Mouse (Mus musculus) embryonic facial prominence, embryonic 12.5 days (tissue): ENCODE measurements at regions not wholly inside any gene's neighbourhood (a gene's known extent, or its start where the extent isn't known, plus 50 kb on each side); places are given as distances from the start of the nearest gene placed in this dataset.
"Not testable (repeated sequence)": the region's sequence is repeated elsewhere in the genome, so short reads cannot be mapped to it uniquely, and the experiment has no call there.

Experiments
- ATAC-seq: fragments of 200-750 bp; cut with Nextera tagmentation; 2 replicates; pipeline ENCODE4 v1.8.0; 2017; ENCODE audit not compliant: insufficient number of reproducible peaks, insufficient read depth, low FRiP score, low TSS enrichment
- H3K27ac ChIP-seq: fragments of 300-500 bp; sonication (generic); 2 replicates; pipeline ENCODE4 v1.5.1; 2016; ENCODE audit warnings: mild to moderate bottlenecking
- H3K27me3 ChIP-seq: fragments of 300-500 bp; sonication (generic); 2 replicates; pipeline ENCODE4 v1.6.1; 2016; ENCODE audit warnings: mild to moderate bottlenecking, moderate library complexity
- H3K36me3 ChIP-seq: fragments of 300-500 bp; sonication (generic); 2 replicates; pipeline ENCODE4 v1.6.1; 2016; ENCODE audit warnings: mild to moderate bottlenecking
- H3K4me1 ChIP-seq: fragments of 300-500 bp; sonication (generic); 2 replicates; pipeline ENCODE4 v1.6.1; 2016
- H3K4me2 ChIP-seq: fragments of 300-500 bp; sonication (generic); replicated peaks from 2 replicates; pipeline ENCODE4 v1.6.1; 2016; ENCODE audit warnings: mild to moderate bottlenecking, moderate library complexity
- H3K4me3 ChIP-seq: fragments of 300-500 bp; sonication (generic); 2 replicates; pipeline ENCODE4 v1.5.1; 2016; ENCODE audit warnings: mild to moderate bottlenecking
- H3K9ac ChIP-seq: fragments of 300-500 bp; sonication (generic); 2 replicates; pipeline ENCODE4 v1.6.1; 2016; ENCODE audit warnings: mild to moderate bottlenecking, moderate library complexity
- H3K9me3 ChIP-seq: fragments of 300-500 bp; sonication (generic); 2 replicates; pipeline ENCODE4 v1.6.1; 2016; ENCODE audit warnings: mild to moderate bottlenecking, moderate library complexity
- WGBS: fragments of 180-500 bp; shearing (Covaris S2); methylation state at CpG from one replicate; pipeline ENCODE4 v1.1.7; 2016; 5-methylcytosine and 5-hydroxymethylcytosine counted together

DNA sequence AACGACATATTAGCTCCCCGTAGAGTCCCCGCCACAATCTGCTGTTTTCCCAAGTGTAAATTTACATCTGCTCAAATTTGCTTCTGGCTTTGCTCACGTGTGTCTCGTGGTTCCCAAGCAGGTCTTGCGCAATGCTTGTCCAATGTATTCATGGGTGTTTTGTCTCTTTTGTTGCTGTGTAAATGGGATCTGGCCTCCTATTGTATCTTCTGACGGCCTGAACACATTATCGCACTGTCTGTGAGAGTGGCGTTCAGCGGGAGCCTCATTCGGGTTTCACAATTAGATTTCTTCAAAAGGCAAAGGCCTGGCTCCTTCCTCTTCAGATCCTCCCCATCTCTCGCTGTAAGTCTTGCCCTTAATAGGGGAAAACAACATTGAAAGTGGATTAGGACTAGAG is 274.5 kb downstream of the Fam19a5 start:
- Histone ChIP-seq H3K9ac (no peak overlapping the region), H3K27ac (no peak overlapping the region), H3K4me2 (no peak overlapping the region), H3K4me3 (no peak overlapping the region), H3K36me3 (no peaks in the 10 kb centered on the region), H3K9me3 (no peaks in the 10 kb centered on the region), H3K27me3 (no peaks in the 10 kb centered on the region), H3K4me1 (no peaks in the 10 kb centered on the region)
- 79% methylated on average over 12 of the region's 12 CpGs for WGBS
- ATAC-seq: no peak

DNA sequence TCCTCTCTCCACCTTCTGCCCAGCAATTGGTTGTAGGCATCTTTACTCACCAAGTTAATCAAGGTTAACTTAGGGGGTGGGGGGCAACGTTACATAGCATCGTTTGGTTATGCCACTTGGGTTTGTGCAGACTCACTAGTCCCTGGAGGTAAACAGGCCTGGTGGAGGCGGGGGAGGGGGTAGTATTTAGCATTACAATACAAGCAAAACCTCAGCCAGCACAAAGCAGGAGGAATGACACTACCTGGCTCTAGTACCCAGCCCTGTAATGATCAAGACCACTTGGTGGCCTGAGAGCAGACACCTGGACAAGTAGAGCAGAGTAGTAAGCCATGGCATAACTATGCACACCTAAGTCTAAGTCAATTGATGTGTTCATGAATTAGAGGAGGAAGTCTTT is 298.0 kb downstream of the Fam19a5 start:
- no peak for ATAC-seq
- H3K9ac ChIP-seq: no peak overlapping the region
- 60% methylated on average over 3 of the region's 3 CpGs for WGBS
- no peak overlapping the region for H3K27ac ChIP-seq
- no peaks in the 10 kb centered on the region for H3K36me3 ChIP-seq
- no peaks in the 10 kb centered on the region for H3K27me3 ChIP-seq
- no peaks in the 10 kb centered on the region for H3K4me1 ChIP-seq
- no peak overlapping the region for H3K4me2 ChIP-seq
- H3K9me3 ChIP-seq: no peaks in the 10 kb centered on the region
- H3K4me3 ChIP-seq: no peak overlapping the region

DNA sequence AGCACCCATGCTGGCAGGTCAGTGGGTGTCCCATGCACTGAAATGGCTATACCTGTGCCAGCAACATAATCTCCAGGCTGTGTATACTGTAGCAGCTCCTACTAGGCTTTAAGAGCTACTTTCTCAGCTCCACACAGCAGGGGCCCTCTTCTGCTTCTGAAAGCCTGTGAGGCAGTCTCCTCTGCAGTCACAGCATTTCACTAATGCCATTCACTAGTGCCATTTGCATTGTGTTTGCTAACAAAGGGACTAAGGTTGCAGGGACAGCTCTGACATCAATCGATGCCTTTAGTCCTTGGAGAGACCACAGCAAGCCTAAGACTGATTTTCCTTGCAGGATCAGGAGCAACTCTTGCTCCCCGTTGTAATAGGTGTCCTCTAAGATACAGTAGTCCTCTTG is 315.0 kb downstream of the Fam19a5 start:
- WGBS: 12% methylated on average over 2 of the region's 2 CpGs
- H3K4me2 ChIP-seq: no peak overlapping the region
- H3K36me3 ChIP-seq: no peaks in the 10 kb centered on the region
- no peak for ATAC-seq
- no peaks in the 10 kb centered on the region for H3K9me3 ChIP-seq
- H3K27ac ChIP-seq: no peak overlapping the region
- no peaks in the 10 kb centered on the region for H3K4me1 ChIP-seq
- no peak overlapping the region for H3K4me3 ChIP-seq
- no peak overlapping the region for H3K9ac ChIP-seq
- H3K27me3 ChIP-seq: no peaks in the 10 kb centered on the region

DNA sequence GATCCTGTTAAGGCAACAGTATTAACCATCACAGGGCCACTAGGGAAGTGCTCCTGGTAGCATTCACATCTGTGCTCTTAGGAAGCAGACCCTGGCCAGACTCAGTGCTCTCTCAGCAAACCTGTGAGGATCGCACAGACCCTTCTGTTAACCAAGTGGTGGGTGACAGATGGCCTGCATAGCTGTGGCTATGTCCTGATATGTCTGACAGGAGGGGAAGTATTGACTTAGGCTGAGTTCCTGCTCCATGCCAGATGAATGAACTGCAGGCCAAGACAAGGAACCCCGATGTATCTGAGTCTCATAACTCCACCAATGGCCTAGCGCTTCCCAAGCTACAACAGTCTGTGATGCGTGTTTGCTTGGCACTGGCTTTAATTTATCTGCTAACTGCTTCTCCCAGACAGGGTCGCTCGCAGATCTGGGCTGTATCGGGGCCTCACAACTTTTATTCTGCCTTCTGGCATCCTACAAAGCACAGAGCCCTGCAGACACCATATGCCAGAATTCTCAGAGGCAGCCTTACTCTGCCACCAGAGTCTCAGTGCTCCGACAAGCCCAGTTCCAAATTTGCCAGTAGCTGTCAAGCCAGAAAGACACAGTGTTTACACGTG is 332.3 kb downstream of the Fam19a5 start:
- H3K4me1 ChIP-seq: no peaks in the 10 kb centered on the region
- H3K9ac ChIP-seq: no peak overlapping the region
- H3K4me3 ChIP-seq: no peak overlapping the region
- ATAC-seq: no peak
- no peaks in the 10 kb centered on the region for H3K27me3 ChIP-seq
- H3K4me2 ChIP-seq: no peak overlapping the region
- no peaks in the 10 kb centered on the region for H3K9me3 ChIP-seq
- H3K27ac ChIP-seq: no peak overlapping the region
- H3K36me3 ChIP-seq: no peaks in the 10 kb centered on the region
- WGBS: 77% methylated on average over 9 of the region's 9 CpGs

DNA sequence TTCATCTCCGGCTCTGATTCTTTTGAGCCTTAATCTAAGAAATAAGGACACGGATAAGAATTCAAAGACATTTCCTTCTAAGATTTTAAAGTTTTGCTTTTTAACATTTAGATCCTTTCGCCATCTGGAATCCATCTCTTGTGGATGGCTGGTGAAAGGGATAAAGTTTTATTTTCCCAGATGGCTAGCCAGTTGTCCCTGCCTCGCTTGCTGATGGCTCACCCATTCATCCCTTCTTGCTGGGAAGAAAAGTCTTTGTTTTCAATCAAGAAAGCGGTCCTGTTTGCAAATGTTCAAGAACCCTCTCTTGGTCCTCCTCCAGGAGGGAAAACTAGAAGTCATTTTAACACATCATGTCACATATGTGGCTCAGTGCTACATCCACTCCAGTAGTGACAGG is 346.8 kb downstream of the Fam19a5 start:
- H3K9me3 ChIP-seq: no peaks in the 10 kb centered on the region
- H3K27me3 ChIP-seq: no peaks in the 10 kb centered on the region
- ATAC-seq: no peak
- H3K27ac ChIP-seq: no peak overlapping the region
- H3K4me2 ChIP-seq: no peak overlapping the region
- H3K4me1 ChIP-seq: no peaks in the 10 kb centered on the region
- H3K4me3 ChIP-seq: no peak overlapping the region
- 69% methylated on average over 5 of the region's 5 CpGs for WGBS
- H3K9ac ChIP-seq: no peak overlapping the region
- H3K36me3 ChIP-seq: no peaks in the 10 kb centered on the region

DNA sequence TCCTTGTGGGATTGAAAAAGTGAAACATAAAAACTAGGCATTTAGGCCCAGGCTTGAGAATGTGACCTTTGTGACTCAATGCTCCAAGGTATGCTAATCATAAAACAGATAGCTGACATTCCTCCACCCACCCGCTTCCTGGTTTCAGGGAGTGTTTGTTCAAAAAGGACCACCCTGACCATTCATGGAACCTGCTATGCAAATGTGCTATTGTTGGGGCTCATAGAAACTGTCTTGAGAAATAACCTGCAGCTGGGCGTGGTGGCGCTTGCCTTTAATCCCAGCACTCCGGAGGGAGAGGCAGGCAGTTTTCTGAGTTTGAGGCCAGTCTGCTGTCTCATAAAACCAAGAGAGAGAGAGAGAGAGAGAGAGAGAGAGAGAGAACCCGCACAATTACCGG is 350.8 kb downstream of the Fam19a5 start:
- ATAC-seq, H3K27ac ChIP-seq, H3K9me3 ChIP-seq, H3K4me3 ChIP-seq, H3K27me3 ChIP-seq, H3K4me1 ChIP-seq, H3K9ac ChIP-seq, H3K36me3 ChIP-seq, H3K4me2 ChIP-seq: not testable (repeated sequence)
- WGBS: 91% methylated on average over 6 of the region's 6 CpGs

DNA sequence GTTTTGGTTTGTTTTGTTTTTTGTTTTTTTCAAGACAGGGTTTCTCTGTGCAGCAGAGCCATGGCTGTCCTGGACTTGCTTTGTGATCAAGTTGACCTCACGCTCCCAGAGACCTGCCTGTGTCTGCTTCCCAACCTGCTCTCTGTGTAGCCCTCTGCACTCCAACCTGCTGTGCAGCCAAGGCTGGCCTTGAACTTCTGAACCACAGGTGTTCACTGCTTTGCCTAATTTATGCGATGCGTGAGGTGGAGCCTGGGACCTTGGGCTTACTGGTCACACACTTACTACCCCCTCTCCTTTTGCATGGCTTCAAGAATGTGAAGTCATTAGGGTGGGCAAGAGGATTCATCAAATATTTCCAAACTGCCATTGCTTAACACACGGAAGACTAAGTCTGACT is 354.6 kb downstream of the Fam19a5 start:
- Histone ChIP-seq H3K4me2 (no peak overlapping the region), H3K27ac (no peak overlapping the region), H3K27me3 (no peaks in the 10 kb centered on the region), H3K4me3 (no peak overlapping the region), H3K9me3 (no peaks in the 10 kb centered on the region), H3K4me1 (no peaks in the 10 kb centered on the region), H3K9ac (no peak overlapping the region), H3K36me3 (no peaks in the 10 kb centered on the region)
- no peak for ATAC-seq
- WGBS: 80% methylated on average over 4 of the region's 4 CpGs

DNA sequence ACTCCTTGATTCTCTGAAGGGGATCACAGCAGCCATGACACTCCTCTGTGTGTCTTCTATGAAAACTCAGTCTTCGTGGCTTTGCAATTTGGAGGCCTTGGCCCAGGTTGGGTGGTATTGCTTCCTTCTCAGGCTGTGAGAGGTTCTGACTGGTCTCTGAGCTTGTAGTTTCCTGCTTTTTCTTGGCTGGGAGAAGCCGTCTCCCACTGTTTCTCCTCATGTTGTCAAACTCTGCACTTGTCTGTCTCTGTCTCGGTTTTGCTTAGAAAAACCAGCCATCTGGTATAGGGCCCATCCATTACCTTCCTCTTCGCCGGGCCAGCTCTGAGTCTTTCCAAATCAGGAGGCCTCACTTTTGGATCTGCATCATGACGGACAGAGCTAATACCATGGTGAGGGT is 360.3 kb downstream of the Fam19a5 start:
- H3K4me3 ChIP-seq: no peak overlapping the region
- ATAC-seq: no peak
- H3K27me3 ChIP-seq: no peaks in the 10 kb centered on the region
- WGBS: 88% methylated on average over 6 of the region's 6 CpGs
- no peaks in the 10 kb centered on the region for H3K36me3 ChIP-seq
- H3K9me3 ChIP-seq: no peaks in the 10 kb centered on the region
- H3K27ac ChIP-seq: no peak overlapping the region
- H3K9ac ChIP-seq: no peak overlapping the region
- no peaks in the 10 kb centered on the region for H3K4me1 ChIP-seq
- no peak overlapping the region for H3K4me2 ChIP-seq

DNA sequence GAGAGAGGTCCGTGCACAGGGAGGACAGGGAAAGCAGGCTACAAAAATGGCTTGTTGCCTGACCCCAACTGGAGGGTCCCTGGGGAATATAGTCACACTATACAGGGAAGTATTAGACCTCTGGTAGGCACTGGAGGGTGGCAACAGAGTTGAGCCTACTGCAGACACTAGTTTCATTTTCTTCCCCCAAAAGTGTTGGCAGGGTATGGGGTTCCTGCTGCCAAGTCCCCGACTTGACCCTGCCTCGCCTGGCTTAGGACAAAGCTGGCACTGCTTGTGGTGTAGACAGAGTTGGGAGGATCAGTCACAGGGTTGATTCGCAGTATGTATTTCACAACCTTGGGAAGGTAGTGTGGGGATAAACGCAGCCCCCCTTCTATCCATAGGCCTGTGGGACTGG is 362.2 kb downstream of the Fam19a5 start:
- WGBS: 84% methylated on average over 5 of the region's 5 CpGs
- no peaks in the 10 kb centered on the region for H3K27me3 ChIP-seq
- no peaks in the 10 kb centered on the region for H3K36me3 ChIP-seq
- ATAC-seq: no peak
- H3K9ac ChIP-seq: no peak overlapping the region
- H3K4me1 ChIP-seq: no peaks in the 10 kb centered on the region
- no peak overlapping the region for H3K4me3 ChIP-seq
- no peak overlapping the region for H3K4me2 ChIP-seq
- H3K9me3 ChIP-seq: no peaks in the 10 kb centered on the region
- H3K27ac ChIP-seq: no peak overlapping the region

DNA sequence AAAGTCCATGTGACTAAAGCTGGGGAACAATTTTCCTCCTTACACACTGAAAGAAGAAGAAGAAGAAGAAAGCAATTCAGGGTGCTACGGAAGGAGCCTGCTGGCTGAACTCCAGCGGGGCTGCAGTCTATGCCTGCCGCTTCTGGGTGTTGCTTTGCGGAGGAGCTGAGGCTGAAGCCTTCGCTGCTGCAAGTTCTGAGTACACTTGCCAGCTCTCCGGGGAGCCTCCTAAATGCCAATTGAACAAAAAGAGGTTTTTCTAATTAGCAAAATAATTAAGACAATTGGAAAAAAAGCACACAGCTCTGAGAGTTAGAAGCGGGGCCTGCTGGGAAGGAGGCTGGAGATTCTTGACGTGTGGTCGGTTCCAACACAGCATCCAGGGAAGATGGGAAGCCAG is 378.0 kb downstream of the Fam19a5 start:
- Histone ChIP-seq H3K9me3 (no peaks in the 10 kb centered on the region), H3K36me3 (no peaks in the 10 kb centered on the region), H3K4me1 (no peaks in the 10 kb centered on the region), H3K27ac (no peak overlapping the region), H3K27me3 (no peaks in the 10 kb centered on the region), H3K4me2 (no peak overlapping the region), H3K9ac (no peak overlapping the region), H3K4me3 (no peak overlapping the region)
- 63% methylated on average over 9 of the region's 9 CpGs for WGBS
- no peak for ATAC-seq

DNA sequence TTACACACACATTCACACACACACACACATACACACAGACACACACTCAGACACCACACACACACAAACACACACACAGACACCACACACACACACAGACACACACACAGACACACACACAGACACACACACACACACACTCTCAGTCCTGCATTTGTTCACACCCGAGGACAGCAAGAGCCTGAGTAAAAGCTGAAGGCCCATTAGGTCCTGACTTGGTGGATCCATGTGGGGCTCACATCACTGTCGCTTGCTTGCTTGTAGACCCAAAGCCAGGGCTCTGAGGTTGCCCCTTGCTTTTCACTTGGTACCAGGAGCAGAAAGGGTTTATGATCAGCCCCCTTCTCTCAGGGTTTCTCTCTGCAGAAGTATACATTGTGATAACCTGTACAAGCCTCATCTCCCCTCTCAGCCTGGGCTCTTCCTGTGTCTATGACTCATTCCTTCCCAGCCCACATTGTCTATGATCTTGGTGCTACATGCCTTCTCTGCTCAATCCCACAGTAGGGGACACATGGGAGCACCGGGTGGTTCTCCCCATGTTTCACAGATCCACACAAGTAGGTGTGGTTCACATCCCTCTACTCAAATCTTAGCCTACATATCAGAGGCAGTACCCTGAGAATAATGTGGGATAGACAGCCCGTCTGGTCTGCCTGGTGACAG is 378.8 kb downstream of the Fam19a5 start:
- Histone ChIP-seq H3K27ac (no peak overlapping the region), H3K4me1 (no peaks in the 10 kb centered on the region), H3K4me3 (no peak overlapping the region), H3K36me3 (no peaks in the 10 kb centered on the region), H3K27me3 (no peaks in the 10 kb centered on the region), H3K4me2 (no peak overlapping the region), H3K9ac (no peak overlapping the region), H3K9me3 (no peaks in the 10 kb centered on the region)
- WGBS: 79% methylated on average over 4 of the region's 4 CpGs
- no peak for ATAC-seq

DNA sequence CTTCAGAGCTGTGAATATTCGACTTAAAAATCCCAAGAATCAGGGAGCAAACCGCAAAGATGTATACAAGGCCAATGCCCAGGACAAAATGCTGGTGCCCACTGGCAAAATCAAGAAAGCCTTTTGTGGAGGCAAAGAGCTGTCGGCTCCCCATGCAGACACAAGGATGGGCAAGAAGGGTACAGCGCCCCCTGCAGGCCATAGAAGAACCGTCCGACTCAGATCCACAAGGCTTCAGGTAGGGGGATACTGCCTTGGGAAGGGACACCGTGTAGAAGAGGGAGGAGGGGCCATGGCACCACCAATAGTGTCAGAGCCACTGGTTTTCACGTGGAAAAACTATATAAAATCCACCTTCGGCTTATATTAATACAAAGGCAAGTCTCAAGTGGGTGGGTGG is 379.8 kb downstream of the Fam19a5 start:
- no peak overlapping the region for H3K4me2 ChIP-seq
- no peak overlapping the region for H3K27ac ChIP-seq
- no peaks in the 10 kb centered on the region for H3K4me1 ChIP-seq
- H3K9ac ChIP-seq: no peak overlapping the region
- no peaks in the 10 kb centered on the region for H3K27me3 ChIP-seq
- H3K36me3 ChIP-seq: no peaks in the 10 kb centered on the region
- no peak for ATAC-seq
- H3K4me3 ChIP-seq: no peak overlapping the region
- H3K9me3 ChIP-seq: no peaks in the 10 kb centered on the region
- WGBS: 42% methylated on average over 9 of the region's 9 CpGs
